Mouse (Mus musculus) bone marrow macrophage, adult 2 months (primary cell): Measurements from ENCODE around the gene Vdr.

Experiments used
- CTCF ChIP-seq: IDR thresholded peaks from 2 replicates; pipeline ENCODE4 v1.5.1; 2012; ENCODE audit warnings: low read depth, mild to moderate bottlenecking, low read length, moderate library complexity
- POLR2A ChIP-seq: IDR thresholded peaks from 2 replicates; pipeline ENCODE4 v1.6.1; 2012; ENCODE audit warnings: mild to moderate bottlenecking, low read depth, low read length, borderline replicate concordance

- no peak for TF ChIP-seq CTCF
- no peak for TF ChIP-seq POLR2A
Measured at GRCm38 (mm10) chr15:97862881-97863493, 47.4 kb downstream of the Vdr start.
